Mouse (Mus musculus) heart, postnatal 14 days (tissue): ENCODE results near the gene Sipa1l1. TPM values are rescaled to one million over a fixed set of nuclear protein-coding genes. Genes with fewer than 3 reads are reported as not detected.

Source experiments
- DNase-seq, 2 experiments: peaks; one replicate each; pipeline ENCODE4 v3.0.0; 2021 to 2022
- intact Hi-C: fragments of 180-260 bp; cut with DNase I; formaldehyde crosslinking; loops from one replicate; pipeline ENCODE4 v1.15.1; 2025
- total RNA-seq, 2 experiments: library from RNA; stranded (reverse); gene quantifications; 2 replicates each; pipeline ENCODE4 v1.2.3; 2021

The Sipa1l1 gene
- total RNA-seq, 2 experiments from 2014 or later, result 13.2 to 14.8 TPM

DNA sequence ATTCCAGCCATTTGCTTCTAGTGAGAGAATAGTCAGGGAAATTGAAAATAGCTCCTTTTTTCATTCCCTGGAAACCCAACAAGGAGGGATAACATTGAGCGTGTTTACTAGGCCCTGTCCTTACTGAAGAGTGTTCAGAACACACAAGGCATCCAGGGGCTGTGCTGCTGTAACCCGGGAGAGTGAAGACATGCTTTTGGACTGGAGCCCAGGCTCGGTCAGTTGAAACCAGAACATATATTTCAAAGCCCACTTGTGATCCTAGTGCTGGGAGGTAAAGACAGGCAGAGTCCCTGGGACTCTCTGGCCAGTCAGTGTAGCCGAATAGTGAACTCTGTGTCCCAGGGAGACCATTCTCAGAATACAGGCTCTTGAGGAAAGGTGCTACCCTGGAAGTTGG, 68.8 kb downstream of the Sipa1l1 start:
- intact Hi-C loops, result no loop called here

DNA sequence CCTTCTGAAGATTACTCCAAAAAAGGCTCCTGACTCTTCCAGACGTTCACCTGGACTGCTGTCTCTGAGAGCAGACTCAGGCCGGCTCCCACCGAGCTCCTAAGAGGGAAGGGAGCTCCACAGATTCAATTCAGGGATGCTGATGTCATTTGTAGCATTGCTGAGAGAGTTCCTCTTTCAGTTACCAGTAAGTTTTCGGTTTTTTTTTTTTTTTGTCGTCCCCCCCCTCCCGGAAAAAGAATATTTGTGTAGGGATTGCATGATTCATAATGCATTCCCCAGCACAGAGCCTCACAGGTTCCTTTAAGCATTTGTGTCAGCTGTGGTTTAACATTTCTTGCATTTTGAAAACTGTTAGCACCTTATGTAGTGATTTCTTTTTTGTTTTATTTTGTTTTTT, 71.6 kb downstream of the Sipa1l1 start:
- DNase-seq, result no peak
- intact Hi-C loops, result no loop called here

More for the DNA sequence above, 68.8 kb downstream of the Sipa1l1 start:
- DNase-seq, result peak in 1 of 2 experiments; percentile 54

DNA sequence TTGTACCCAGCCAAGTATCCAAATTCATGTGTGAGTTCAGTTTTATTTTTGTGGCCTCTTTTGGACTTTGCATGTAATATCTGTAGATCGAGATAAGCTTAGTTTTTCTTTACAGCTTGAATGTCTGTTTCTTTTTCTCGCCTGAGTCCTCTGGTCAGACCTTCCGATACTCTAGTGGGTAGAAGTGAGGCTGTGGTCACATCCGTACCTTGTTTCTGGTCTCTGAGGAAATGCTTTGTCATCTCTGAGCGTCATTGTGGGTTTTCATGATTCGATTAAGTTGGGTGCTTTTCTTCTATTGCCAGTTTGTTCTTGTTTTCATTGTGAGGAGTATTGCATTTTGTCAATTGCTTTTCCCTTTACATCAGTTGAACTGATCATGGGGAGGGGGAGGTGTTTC, 76.1 kb downstream of the Sipa1l1 start:
- no peak for DNase-seq
- intact Hi-C loops, result no loop called here

DNA sequence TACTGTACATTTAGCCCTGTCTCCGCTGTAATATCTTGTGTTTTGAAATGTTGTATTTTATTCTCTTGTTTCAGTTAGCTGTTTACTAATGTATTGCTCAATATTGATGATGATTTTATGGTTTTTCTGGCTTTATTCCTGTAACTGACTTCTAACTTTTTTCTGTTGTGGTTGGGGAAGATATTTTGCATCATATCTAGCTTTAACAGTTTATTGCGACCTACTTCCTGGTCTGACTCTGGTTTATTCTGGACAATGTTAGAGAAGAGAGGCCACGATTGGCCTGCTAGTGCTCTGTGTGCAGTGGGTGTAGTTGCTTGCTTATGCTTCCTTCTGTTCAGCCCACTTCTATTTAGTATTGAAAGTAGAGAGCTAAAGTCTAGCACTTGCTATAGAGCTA, 77.3 kb downstream of the Sipa1l1 start:
- DNase-seq, result no peak
- intact Hi-C loops, result no loop called here

DNA sequence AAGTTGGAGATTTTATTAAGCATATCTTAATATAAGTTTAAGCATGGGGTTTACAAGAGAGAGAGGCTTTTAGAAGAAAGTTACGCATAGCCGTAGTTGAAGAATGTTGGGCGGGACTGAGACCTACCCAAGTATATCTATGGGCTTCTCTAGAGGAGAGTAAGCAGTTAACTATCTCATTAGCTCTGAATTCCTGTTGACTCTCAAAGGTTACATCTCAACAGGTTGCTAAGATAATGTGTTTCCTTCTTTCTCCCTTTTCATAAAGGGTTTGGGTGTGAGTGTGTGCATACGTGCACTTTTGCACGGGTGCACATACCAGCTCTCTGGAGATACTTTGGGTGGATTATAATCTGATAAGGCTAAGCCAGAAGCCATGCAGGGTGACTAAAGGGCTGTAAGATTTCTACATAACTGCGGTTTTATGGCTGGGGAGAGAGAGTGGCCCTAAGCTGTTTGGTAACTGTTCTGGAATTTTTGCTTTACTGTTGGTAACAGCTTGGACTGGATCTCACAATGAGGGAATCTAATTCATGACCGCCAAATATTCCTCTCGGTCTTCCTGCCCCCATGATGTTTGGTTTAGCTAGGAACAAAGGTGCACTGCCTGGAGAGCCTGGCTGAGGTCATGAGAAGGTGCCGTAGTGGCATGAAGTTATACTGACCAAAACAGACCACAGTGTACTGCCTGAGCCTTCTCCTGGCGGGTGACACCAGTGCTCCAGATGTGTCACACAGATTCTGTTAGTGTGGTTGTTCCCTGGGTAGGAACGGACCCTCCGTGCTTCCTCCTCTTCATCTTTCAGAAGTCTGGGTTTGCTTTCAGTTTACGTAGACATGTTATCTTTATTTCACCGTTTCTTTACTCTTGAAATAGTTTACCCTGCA, 78.5 kb downstream of the Sipa1l1 start:
- no peak for DNase-seq

DNA sequence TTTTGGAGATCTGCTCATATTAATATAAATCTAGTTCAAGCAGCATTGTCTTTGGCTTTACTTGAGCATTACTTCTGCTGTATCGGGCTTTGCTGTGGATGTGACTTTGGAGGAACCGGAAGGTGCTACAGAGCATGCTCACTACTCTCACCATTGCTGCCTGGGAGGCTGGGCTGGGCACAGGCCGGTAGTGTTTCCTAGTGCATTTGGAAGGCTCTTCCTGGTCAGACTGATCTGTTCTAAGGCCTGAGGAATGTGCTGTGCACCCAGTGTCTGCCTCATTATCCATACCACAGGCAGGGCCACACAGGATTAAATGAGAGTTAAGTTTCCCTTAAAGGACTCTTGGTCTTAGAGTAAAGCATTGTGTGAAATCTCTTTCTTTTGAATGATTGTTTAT, 79.4 kb downstream of the Sipa1l1 start:
- intact Hi-C loops, result no loop called here
- no peak for DNase-seq

More for the DNA sequence above, 78.5 kb downstream of the Sipa1l1 start:
- intact Hi-C loops, result no loop called here

DNA sequence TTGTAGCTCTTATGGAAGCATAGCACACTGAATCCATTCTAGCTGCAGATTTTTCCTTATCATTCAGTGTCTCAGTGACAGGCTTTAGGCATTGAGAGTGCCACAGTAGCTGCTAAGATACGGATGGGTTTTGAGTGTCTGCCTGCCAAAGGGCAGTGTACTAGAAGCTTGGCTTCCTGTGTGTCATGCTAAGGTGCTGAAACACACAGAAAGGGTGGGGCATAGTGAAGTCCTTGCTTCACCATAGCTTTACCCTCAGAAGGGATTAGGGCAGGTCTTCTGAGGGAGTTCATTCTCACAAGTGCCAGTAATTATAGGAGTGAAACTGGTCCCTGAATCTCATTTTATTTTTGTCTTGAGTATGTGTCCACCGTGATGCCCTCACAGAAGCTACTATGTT, 82.2 kb downstream of the Sipa1l1 start:
- DNase-seq, result no peak
- intact Hi-C loops, result no loop called here

DNA sequence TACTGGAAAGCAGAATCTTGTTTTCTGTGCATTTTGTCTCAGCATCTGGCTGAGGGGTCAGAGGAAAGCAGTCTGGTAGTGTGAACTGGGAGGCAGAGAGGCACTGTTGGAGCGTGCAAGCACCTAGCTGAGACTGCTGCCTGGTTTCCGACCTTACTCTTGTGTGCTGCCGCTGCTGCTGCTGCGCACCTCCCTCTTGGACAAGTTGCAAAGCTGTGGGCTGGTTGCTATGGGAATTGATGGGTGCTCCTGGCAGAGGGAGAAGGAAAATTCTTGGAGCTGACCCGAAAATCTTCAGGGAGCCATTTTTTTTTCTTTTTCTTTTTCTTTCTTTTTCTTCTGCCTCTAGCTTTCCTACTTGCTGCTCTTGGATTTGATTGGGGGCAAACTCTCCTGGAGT, 85.0 kb downstream of the Sipa1l1 start:
- peak in 1 of 2 experiments; percentile 23 for DNase-seq
- intact Hi-C loops, result no loop called here

DNA sequence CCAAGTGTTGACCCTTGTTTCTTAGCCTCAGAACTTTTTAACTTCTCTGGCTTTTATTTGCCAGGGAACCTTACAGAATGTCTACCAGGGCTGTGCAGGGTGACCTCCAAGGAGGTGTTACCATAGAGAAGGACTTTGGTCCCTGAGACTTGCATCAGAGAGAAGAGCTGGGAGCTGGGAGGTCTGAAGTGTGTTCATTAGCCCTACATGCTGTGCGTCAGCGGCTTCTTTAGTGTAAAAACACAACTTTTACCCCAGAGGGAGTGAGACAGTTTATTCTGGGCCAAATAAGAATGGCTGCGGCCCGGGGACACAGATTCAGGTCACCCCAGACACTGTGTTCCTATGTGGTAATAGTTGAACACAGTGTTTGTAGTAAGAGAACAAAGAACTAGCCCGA, 86.9 kb downstream of the Sipa1l1 start:
- no peak for DNase-seq
- intact Hi-C loops, result no loop called here

DNA sequence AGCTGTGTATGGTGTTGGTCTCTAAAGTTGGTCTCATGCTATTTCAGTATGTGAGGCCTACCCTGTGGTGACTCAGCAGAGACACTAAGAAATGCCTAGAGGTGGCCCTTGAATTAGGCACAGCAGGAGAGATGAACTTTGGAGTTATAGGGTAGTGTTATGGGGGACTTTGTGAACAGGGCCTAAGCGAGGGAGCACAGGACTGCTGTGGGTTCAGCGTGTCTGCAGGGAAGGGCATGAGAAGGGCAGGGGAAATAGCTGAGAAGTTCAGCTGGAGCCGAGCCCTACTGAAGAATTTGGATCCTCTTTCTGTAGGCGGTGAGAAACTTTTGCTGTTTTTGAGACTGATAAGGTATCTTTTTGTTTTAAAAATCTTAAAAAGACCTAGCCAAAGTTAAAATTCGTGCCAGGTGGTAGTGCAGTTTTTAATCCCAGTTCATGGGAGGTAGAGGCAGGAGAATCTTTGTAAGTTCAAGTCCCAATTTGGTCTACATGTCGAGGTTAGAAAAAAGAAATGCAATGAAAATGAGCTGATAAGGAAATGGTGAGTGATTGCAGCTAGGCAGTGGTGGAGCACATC, 87.9 kb downstream of the Sipa1l1 start:
- intact Hi-C loops, result no loop called here
- DNase-seq, result no peak

DNA sequence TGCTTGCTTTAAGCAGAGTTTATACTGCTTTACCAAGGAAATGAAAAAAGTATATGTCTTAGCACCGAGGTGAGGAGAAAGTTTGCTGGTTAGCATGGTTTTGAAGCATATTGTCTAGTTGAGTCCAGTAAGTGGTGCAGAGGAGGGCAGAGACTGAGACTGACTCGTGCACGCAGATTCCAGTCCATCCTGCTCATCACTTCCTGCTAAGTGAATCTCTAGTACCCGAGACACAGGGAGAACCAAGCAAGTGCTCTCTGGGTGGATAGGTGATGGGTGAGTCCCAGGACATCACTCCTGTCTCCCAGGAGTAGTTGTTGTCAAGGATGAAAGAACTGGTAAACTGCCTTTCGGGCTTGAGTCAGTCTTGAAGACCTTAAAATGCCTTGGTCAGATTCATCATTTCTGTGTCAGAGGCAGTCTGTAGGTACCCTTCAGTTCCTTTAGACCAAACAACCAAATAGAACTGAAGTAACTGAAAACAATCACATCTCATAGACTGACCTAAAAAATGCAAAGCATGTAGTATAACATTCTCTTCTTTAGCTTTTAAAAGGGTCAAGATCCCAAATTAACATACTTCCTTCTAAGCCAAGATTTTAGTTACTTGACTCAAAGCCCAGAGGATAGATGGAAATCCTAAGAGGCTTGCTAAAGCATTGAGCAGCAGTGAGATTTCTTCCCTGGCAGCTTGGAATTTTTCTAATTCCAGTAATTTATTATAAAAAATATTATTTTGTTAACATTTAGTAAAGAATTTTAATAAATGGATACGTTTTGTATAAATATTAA, 89.1 kb downstream of the Sipa1l1 start:
- intact Hi-C loops, result no loop called here
- no peak for DNase-seq

DNA sequence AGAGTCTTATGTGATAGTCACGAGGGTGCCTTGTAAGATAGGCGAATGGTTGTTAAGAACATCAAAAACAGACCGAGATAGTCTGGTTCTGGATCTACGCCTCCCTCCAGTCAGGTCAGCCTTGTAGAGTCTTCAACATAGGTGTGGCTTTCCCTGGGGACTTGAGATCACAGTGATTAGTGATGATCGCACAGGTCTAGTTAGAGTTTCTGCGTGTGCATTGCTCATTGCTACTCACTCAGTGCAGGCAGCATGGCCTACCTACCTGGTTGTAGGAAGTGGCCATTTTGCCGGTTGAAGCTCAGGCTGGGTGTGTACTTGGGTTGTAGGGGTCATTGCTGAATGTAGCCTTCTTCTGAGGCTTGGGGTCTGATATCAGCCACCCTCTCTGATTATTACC, 94.3 kb downstream of the Sipa1l1 start:
- DNase-seq, result no peak

DNA sequence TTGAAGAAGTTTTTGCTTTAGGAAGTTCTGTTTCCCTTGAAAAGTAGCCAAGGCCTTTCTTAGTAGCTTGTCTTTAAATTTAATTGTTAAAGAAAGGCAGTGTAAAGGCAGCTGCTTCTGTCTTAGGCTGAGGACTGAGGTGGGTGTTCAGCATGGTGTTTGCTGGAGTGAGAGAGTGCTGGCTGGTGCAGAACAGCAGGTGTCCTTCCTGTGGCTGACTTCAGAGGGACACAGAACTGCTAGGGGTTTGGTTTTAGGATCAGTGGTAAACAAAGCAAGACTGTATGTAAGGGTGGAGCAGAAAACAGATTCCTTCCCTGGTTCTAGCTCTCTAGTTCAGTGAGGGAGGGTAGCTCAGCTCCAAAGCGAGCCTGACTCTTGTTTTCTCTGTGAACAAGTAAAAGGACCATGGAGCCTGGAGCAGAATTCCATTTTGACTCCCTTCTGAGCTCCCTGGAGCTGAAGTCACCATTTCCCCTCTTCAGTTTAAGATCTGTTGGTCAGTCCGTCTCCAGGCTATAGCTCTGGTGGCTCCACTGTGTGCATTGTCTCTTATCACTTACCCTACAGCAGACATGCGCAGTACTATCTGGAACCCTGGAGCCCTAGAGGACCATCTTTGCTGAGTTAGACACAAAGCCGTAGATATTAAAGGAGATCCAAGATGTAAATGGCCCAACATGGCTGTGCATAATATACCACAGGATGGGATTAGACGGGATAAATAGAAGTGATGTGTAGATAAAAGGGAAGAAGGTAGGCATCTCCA, 95.1 kb downstream of the Sipa1l1 start:
- no peak for DNase-seq
- intact Hi-C loops, result no loop called here

More for the DNA sequence above, 94.3 kb downstream of the Sipa1l1 start:
- intact Hi-C loops, result no loop called here

DNA sequence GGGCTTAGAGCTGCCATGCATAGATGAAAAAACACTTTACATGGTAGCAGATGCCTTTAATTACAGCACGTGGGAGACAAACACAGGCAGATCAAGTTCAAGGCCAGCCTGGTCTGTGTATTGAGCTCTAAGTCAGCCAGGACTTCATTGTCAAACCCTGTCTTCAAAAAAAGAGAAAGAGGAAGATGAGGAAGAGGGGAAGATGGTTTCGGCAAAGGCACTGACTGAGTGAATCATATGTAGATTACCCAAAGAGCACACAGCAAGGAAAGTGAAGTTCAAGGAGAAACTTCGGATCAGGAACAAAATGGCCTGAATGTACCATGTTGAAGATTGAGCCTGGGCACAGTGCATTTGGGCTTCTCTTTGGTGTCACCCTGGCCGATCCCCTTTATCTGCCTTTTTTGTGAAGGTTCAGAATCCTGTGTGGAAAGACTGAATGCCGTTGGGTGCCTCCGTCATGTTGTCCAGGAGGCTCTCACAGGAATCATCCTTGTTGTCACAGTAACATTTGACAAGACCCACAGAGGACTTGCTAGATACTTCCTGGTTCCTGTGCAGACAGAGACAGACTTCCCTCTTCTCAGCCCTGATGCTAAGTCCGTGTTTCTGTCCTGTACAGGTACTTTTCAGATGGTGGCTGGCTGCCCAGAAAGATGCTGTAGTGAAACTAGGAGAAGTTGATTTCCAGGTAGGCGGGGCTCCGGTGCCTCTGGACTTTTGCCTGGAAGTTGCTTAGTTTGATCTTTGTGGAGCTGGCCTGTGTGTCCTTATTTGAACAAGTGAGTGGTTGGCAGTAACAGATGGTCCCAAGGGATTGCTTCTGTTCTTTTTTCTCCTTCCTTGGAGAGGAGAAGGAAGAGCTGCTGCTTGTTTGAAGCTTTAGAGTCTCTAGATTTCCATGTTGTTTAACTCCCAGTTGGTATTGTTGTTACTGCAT, 96.5 kb downstream of the Sipa1l1 start:
- DNase-seq, result peak; percentile 17 to 22
- intact Hi-C loops, result no loop called here

DNA sequence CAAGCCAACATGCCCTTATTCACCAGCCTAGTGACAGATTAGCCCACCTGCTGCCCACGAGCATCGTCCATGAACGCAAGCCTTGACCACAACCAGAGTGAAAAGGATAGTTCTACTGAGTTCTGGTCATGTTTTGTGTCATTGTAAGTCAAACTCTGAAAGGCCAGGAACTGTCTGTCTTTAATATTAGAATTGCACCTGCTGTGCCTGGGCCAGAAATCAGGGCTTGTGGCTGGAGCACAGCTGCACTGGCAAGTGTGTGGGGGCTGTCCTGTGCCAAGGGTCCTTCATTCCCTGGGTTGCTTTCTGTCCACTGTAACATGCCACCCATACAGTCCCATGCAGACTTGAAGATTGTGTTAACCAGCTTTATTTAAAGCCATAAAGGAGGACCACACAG, 102.3 kb downstream of the Sipa1l1 start:
- no peak for DNase-seq
- intact Hi-C loops, result loop anchor here (5.0 kb wide), 1 partner anchor 99 kb away; no protein-coding TSS in a partner anchor

DNA sequence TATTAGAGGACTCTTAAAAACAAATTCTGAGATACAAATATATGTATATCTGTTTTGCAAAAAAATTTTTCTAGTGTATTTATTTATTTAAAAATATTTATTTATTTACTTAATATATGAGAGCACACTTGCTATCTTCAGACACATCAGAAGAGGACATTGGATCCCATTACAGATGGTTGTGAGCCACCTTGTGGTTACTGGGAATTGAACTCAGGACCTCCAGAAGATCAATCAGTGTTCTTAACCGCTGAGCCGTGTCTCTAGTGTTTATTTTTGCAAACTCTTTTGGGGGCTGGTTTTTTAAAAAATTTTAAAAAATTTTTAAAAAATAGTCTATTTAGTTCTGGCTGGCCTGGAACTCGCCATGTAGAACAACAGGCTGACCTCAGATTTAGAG, 104.4 kb downstream of the Sipa1l1 start:
- DNase-seq, result no peak
- intact Hi-C loops, result loop anchor here (5.0 kb wide), 1 partner anchor 101 kb away; no protein-coding TSS in a partner anchor

DNA sequence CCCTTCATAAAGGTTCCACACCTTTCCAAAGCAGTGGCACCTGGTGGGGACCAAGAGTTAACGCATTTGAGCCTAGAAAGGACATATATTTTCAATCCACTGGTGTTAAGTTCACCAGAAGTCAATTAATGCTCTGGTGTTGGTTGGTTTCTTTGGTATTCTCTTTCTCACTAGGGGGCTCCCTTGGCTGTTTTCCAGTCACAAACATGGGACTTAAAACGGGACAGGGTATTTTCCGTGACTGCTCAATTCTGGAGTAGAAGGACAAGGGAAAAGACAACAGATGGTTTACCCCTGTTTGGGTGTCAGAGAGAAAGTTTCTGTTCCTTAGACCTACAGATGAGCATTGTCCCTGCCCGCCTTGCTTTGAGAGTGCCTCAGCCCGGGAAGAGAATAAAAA, 105.5 kb downstream of the Sipa1l1 start:
- no peak for DNase-seq
- intact Hi-C loops, result loop anchor here (5.0 kb wide), 1 partner anchor 102 kb away; no protein-coding TSS in a partner anchor

DNA sequence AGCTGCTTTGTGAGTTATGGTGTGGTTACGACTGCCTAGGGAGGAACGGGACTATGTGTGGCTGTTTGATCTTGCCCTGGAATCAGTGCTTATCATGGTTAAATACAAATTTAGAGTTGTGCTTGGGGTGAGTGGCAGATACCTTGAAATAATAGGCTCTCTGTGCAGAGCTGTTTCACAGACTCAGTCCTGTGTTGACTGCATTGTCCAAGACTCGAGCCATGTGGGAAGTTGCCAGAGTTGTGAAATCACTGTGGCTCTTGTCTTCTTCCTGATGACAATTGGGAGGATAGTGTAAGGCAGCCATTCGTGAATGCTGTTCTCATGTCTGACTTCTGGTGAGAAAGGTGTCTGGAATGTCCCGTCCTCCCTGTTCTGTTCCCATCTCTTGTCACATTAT, 106.6 kb downstream of the Sipa1l1 start:
- intact Hi-C loops, result no loop called here
- DNase-seq, result peak; percentile 67 to 70

DNA sequence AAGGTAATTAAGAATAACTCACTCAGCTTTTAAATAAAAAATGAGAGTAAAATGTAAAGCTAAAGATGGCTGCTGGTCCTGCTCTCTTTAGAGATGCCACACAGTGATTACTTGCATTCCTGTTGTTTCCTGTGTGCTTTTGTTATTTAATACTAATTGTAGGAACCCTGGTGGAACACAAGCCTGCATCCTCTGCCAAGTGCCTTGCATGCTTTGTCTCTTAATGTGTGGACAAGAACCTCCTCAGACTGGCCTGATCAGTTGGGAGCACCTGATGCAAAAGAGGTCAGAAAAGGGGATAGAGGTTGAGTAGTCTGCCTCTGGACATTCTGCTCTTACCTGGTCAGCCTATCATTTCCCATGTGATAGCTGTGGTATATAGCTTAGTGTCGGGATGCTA, 107.5 kb downstream of the Sipa1l1 start:
- intact Hi-C loops, result no loop called here

More for the DNA sequence above, 107.5 kb downstream of the Sipa1l1 start:
- DNase-seq, result no peak
